Mouse (Mus musculus) testis, adult 2 months (tissue): ENCODE results near the gene Arntl.

Experiments
- CTCF ChIP-seq: fragments of 200-500 bp; IDR thresholded peaks from 2 replicates; pipeline ENCODE4 v1.5.1; 2012; ENCODE audit warnings: low read depth, mild to moderate bottlenecking, inconsistent platforms, low read length, moderate library complexity; ENCODE audit not compliant: control insufficient read depth, insufficient read depth, insufficient replicate concordance
- POLR2A ChIP-seq: fragments of 200-500 bp; IDR thresholded peaks from 2 replicates; pipeline ENCODE4 v1.6.1; 2012; ENCODE audit warnings: low read depth, mild to moderate bottlenecking, inconsistent platforms, low read length, moderate library complexity; ENCODE audit not compliant: control insufficient read depth

DNA sequence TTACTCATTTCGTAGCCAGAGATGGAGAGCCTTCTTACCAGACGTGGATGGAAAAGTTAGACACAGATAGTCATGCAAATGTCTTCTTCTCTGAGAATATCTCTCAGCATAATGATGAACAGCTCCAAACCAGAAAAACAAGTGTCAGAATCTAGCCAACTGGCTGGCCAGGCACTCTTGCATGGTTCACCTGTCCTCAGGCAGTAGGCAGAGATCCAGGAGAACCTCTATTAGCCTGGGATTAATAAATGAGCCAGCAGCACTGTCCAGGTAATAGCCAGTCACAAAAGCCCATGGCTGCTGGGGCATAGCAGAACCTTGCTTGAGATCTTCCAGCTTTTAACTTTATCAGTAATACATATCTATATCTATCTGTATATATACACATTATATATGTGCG lies 12.6 kb downstream of the Arntl start:
- no peak for TF ChIP-seq CTCF
- no peak for TF ChIP-seq POLR2A
